Mouse (Mus musculus): ENCODE results near the gene Pik3ip1. TPM values are rescaled to one million over a fixed set of nuclear protein-coding genes. Genes with fewer than 3 reads are reported as not detected.

The Pik3ip1 gene
- polyA plus RNA-seq, 1 experiment: 68.2 TPM

- peaks cover 43% of the 10 kb centered on the region for H3K4me1 ChIP-seq (ENCODE audit: control insufficient read depth, insufficient read depth, low read length)
- H3K27me3 ChIP-seq (ENCODE audit: control insufficient read depth, insufficient read depth, low read length): no peaks in the 10 kb centered on the region
- WGBS: 83% methylated on average over 11 of the region's 11 CpGs
- no peak for TF ChIP-seq CTCF (IDR thresholded peaks at IDR 0.05; ENCODE audit: borderline replicate concordance, insufficient read depth, low read depth, low read length)
- no peak for TF ChIP-seq POLR2A (IDR thresholded peaks at IDR 0.05; ENCODE audit: borderline replicate concordance, insufficient read depth, low read length)
- peak overlapping the region; percentile 96; the same call in 1 of the 2 replicates for H3K27ac ChIP-seq (ENCODE audit: insufficient read depth, low read length)
- H3K4me3 ChIP-seq (replicated peaks; ENCODE audit: insufficient read depth, low read depth, low read length): no peak overlapping the region
- no peak for DNase-seq
These were observed 4.0 kb downstream of the Pik3ip1 start for GRCm38 (mm10) chr11:3334141-3334710.

- Histone ChIP-seq H3K27ac (ENCODE audit: insufficient read depth, low read length) (peak overlapping the region; percentile 96), H3K4me3 (replicated peaks; ENCODE audit: insufficient read depth, low read depth, low read length) (peak overlapping the region; percentile 35), H3K27me3 (ENCODE audit: control insufficient read depth, insufficient read depth, low read length) (no peaks in the 10 kb centered on the region), H3K4me1 (ENCODE audit: control insufficient read depth, insufficient read depth, low read length) (peaks cover 47% of the 10 kb centered on the region)
- 33% methylated on average over 9 of the region's 9 CpGs for WGBS
- no peak for TF ChIP-seq CTCF (IDR thresholded peaks at IDR 0.05; ENCODE audit: borderline replicate concordance, insufficient read depth, low read depth, low read length)
- TF ChIP-seq POLR2A (IDR thresholded peaks at IDR 0.05; ENCODE audit: borderline replicate concordance, insufficient read depth, low read length): no peak
- DNase-seq: no peak
These were observed 4.6 kb downstream of the Pik3ip1 start for GRCm38 (mm10) chr11:3334711-3335316.

- peak; percentile 27; the same call in 1 of the 2 replicates for TF ChIP-seq POLR2A (IDR thresholded peaks at IDR 0.05; ENCODE audit: borderline replicate concordance, insufficient read depth, low read length)
- no peak for TF ChIP-seq CTCF (IDR thresholded peaks at IDR 0.05; ENCODE audit: borderline replicate concordance, insufficient read depth, low read depth, low read length)
- DNase-seq: peak; percentile 90 to 94
- peak overlapping the region; percentile 31 for H3K4me3 ChIP-seq (replicated peaks; ENCODE audit: insufficient read depth, low read depth, low read length)
- no peaks in the 10 kb centered on the region for H3K27me3 ChIP-seq (ENCODE audit: control insufficient read depth, insufficient read depth, low read length)
- H3K4me1 ChIP-seq (ENCODE audit: control insufficient read depth, insufficient read depth, low read length): peaks cover 49% of the 10 kb centered on the region
- WGBS: 6% methylated on average over 11 of the region's 11 CpGs
- H3K27ac ChIP-seq (ENCODE audit: insufficient read depth, low read length): peak overlapping the region; percentile 96
These were observed 5.5 kb downstream of the Pik3ip1 start for GRCm38 (mm10) chr11:3335651-3336216.

GRCm38 (mm10) chr11:3336602-3337001, 6.4 kb downstream of the Pik3ip1 start:
- TF ChIP-seq POLR2A (IDR thresholded peaks at IDR 0.05; ENCODE audit: borderline replicate concordance, insufficient read depth, low read length): no peak
- TF ChIP-seq CTCF (IDR thresholded peaks at IDR 0.05; ENCODE audit: borderline replicate concordance, insufficient read depth, low read depth, low read length): no peak
- no peak overlapping the region for H3K4me3 ChIP-seq (replicated peaks; ENCODE audit: insufficient read depth, low read depth, low read length)
- 23% methylated on average over 3 of the region's 3 CpGs for WGBS
- peak overlapping the region; percentile 96 for H3K27ac ChIP-seq (ENCODE audit: insufficient read depth, low read length)
- DNase-seq: no peak
- peaks cover 49% of the 10 kb centered on the region for H3K4me1 ChIP-seq (ENCODE audit: control insufficient read depth, insufficient read depth, low read length)
- no peaks in the 10 kb centered on the region for H3K27me3 ChIP-seq (ENCODE audit: control insufficient read depth, insufficient read depth, low read length)

- Histone ChIP-seq H3K4me1 (ENCODE audit: control insufficient read depth, insufficient read depth, low read length) (peaks cover 49% of the 10 kb centered on the region), H3K27ac (ENCODE audit: insufficient read depth, low read length) (peak overlapping the region; percentile 54), H3K27me3 (ENCODE audit: control insufficient read depth, insufficient read depth, low read length) (no peaks in the 10 kb centered on the region), H3K4me3 (replicated peaks; ENCODE audit: insufficient read depth, low read depth, low read length) (no peak overlapping the region)
- peak; percentile 84 to 91 for DNase-seq
- TF ChIP-seq POLR2A (IDR thresholded peaks at IDR 0.05; ENCODE audit: borderline replicate concordance, insufficient read depth, low read length): 0 out of 2 replicates have a peak, but pooled peaks have one; percentile 7
- TF ChIP-seq CTCF (IDR thresholded peaks at IDR 0.05; ENCODE audit: borderline replicate concordance, insufficient read depth, low read depth, low read length): no peak
- WGBS: 6% methylated on average over 12 of the region's 12 CpGs
These were observed 7.2 kb downstream of the Pik3ip1 start for GRCm38 (mm10) chr11:3337173-3337955.

GRCm38 (mm10) chr11:3337961-3338360, 7.8 kb downstream of the Pik3ip1 start:
- TF ChIP-seq POLR2A (IDR thresholded peaks at IDR 0.05; ENCODE audit: borderline replicate concordance, insufficient read depth, low read length): no peak
- no peak for TF ChIP-seq CTCF (IDR thresholded peaks at IDR 0.05; ENCODE audit: borderline replicate concordance, insufficient read depth, low read depth, low read length)
- Histone ChIP-seq H3K4me1 (ENCODE audit: control insufficient read depth, insufficient read depth, low read length) (peaks cover 48% of the 10 kb centered on the region), H3K27ac (ENCODE audit: insufficient read depth, low read length) (peak overlapping the region; percentile 54; the same call in 1 of the 2 replicates), H3K27me3 (ENCODE audit: control insufficient read depth, insufficient read depth, low read length) (no peaks in the 10 kb centered on the region), H3K4me3 (replicated peaks; ENCODE audit: insufficient read depth, low read depth, low read length) (no peak overlapping the region)
- WGBS: 32% methylated on average over 5 of the region's 5 CpGs
- DNase-seq: no peak

GRCm38 (mm10) chr11:3341476-3341875, 11.3 kb downstream of the Pik3ip1 start:
- no peak overlapping the region for H3K4me3 ChIP-seq (replicated peaks; ENCODE audit: insufficient read depth, low read depth, low read length)
- DNase-seq: no peak
- no peak overlapping the region for H3K27ac ChIP-seq (ENCODE audit: insufficient read depth, low read length)
- H3K4me1 ChIP-seq (ENCODE audit: control insufficient read depth, insufficient read depth, low read length): peaks cover 24% of the 10 kb centered on the region
- TF ChIP-seq POLR2A (IDR thresholded peaks at IDR 0.05; ENCODE audit: borderline replicate concordance, insufficient read depth, low read length) (no peak), CTCF (IDR thresholded peaks at IDR 0.05; ENCODE audit: borderline replicate concordance, insufficient read depth, low read depth, low read length) (no peak)
- no peaks in the 10 kb centered on the region for H3K27me3 ChIP-seq (ENCODE audit: control insufficient read depth, insufficient read depth, low read length)
- 77% methylated on average over 5 of the region's 5 CpGs for WGBS
